Mouse (Mus musculus) layer of hippocampus, adult 9-10 months (tissue): ENCODE measurements around the gene Dda1.
A peak's percentile ranks its signal among the peaks of the same experiment; 100 is the strongest.
"Not testable (repeated sequence)": the region's sequence is repeated elsewhere in the genome, so short reads cannot be mapped to it uniquely, and the experiment has no call there.

Source experiments
- DNase-seq: peaks from one replicate; pipeline ENCODE4 v3.0.0; 2022; ENCODE audit warnings: low spot score

Gene Dda1

DNA sequence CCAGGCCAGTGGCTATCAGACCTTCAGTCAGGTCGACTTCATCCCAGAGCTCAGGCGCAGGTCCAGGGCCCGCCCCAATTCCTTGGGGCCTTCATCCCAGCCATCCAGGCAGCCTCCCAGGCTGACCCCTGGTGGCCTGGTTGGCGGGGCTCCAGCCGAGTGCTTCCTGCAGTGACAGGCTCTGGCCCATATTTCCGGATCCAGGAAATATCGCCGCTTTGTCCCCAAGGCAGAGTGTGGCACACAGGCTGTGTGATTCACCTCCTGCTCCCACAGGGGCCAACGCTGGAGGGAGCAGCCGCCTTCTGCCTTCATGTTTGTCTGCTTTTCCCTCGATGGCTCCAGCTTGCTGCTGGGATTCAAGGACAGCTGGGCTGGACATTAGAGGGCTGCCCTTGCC, 27.5 kb downstream of the Dda1 start:
- no peak for DNase-seq

DNA sequence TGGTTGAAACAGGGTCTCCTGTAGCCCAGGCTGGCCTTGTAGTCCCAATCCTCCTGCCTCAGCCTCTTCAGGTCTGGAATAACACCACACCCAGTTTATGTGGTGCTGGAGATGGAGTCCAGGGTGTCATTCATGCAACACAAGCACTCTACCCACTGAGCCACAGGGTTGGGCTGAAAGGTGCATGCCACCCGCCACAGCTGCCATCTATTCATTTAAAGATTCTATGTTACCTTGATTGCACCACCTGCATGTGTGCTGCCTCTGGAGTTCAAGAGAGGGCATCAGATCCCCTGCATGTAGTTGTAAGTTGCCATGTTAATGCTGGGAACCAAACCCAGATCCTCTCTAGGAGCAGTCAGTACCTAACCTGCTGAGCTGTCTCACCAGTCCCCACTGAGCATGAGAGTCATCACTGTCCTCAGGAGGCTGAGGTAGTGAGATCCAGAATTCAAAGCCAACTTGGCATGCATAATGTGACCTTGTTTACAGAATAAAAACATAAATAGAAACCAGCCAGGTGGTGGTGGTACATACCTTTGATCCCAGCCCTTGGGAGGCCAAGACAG, 28.2 kb downstream of the Dda1 start:
- no peak for DNase-seq

DNA sequence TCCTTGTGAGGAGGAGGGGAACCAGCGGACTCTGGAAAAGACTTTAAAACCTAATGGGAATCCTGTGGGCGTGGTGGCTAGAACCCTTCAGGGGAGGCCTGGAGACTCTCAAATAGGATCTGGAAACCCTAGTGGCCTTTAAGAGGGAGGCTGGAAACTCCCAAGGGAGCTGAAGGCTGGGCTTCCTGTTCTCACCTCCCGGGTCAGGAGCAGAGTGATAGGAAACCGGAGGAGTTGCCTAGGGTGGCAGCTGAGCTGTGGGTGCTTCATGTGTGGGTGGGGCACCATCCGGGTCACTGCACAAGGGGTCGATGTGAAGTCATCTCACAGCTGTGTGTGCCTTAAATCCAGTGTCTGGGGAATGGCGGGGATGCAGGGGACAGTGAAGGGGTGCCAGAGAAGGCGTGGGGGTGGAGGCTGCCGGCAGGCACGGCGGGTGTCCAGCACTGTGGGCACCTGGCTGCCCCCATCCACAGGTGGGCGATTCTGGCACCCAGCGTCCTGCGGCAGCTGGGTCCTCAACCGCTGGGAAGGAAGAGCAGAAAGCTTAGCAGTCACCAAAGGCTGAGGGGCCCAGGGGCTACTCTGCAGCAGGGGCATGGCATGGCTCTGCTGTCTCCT, 29.0 kb downstream of the Dda1 start:
- DNase-seq = no peak

DNA sequence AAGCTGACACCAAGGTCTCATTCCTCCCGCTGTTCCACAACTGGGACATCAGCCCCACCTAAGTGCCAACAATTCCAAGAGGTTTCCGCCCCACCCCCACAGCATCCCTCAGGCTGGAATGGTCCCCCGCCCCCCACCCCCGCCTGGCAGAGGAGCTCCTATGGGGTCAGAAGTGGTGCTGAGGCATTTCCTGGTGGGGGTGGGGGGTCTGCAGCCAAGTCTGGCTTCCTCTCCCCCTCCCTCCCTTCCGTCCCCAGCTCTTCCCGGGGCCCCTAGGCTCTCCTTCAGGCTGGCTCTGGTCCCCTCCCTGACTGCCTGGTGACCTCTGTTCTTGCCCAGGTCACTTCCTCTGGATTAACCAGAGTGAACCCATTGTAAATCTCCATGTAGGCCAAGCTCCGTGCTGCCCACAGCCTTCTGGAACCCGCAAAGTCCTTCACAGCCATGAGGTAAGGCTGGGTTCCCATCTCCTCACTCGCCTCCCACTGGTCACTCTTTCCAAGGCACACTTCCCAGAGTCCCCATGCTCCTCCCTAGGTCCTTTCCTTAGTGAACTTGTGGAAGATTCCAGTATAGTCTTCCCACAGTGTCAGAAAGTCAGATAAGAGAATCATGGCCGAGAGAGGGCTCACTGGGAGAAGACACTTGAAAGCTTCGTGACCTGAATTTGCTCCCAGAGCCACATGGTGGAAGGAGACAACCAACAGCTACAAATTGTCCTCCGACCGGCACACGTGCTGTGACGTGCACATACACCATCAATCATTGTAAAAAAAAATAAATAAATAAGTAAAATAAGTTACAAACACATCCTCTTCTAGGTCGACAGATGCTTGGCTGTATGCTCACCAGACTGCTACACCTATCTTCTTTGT, 30.1 kb downstream of the Dda1 start:
- no peak for DNase-seq

DNA sequence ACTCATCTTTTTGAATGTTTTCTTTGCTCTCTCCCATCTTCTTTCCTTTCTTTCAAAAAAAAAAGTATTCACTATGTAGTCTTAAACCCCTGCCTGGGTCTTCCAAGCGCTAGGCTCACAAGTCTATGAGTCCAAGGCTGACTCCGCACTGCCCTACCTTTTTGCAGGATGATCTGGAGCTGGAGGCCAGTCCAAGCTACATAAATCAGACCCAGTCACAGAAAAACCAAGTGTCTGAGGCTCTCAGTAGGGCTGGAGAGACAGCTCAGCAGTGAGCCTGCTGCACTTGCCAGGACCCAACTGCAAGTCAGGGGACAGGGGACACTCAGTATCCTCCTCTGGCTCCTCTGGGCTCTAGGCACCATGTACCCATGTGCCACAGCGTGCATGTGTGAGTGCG, 35.4 kb downstream of the Dda1 start:
- DNase-seq = no peak

DNA sequence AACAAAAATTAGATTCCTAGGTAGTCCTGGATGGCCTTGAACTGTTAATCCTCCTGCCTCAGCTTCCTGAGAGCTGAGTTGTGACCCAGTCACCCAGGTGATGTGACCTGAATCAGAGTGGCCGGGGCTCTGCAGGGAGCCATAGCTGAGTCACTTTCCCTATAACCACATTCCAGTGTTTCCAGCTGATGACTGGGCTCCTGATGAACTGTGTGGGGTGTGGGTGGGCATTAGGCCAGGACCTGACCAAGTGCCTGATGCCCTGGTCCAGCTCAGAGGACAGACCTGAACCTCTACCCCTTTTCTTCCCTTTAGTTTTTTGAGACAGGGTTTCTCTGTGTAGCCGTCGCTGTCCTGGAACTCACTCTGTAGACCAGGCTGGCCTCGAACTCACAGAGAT, 36.3 kb downstream of the Dda1 start:
- no peak for DNase-seq

DNA sequence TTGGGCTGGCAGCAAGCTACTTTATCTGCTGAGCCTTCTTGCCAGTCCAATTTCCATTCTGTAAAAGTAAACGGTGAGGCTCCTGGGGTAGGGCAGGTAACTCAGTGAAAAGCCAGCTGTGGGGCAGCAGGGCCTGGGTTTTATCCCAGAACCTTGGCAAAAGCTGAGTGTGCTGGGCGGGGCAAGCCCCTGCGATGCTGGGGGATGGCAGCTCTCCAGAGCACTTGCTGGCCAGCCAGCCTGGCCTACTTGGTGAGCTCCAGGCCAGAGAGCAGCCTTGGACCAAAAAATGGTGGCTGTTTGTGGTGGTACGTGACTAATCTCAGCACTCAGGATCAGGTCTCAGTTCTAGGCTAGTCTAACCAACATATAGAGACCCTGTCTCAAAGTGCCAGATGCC, 37.0 kb downstream of the Dda1 start:
- DNase-seq = no peak

DNA sequence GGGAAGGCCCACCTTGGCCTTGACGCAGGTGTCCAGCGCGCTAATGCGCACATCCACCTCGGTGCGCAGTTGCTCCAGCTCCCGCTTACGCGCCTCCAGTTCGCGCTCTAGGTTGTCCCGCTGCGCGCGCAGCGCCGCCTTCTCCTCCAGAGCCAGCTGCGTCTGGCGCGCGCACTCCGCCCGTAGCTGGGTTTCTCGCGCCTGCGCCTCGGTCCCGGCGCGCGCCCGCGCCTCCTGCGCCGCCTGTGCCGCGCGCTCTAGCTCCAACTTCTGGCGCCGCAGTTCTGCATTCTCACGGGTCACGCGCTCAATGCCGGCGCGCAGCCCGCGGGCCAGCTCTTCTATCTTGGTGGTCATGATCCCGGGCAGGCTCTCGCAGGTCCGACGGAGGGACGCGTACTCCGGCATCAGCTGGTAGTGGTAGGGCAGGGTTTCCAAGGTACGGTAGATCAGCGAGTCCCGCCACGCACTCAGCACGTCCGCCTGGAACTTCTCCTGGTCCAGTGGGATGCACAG, 38.6 kb downstream of the Dda1 start:
- no peak for DNase-seq

DNA sequence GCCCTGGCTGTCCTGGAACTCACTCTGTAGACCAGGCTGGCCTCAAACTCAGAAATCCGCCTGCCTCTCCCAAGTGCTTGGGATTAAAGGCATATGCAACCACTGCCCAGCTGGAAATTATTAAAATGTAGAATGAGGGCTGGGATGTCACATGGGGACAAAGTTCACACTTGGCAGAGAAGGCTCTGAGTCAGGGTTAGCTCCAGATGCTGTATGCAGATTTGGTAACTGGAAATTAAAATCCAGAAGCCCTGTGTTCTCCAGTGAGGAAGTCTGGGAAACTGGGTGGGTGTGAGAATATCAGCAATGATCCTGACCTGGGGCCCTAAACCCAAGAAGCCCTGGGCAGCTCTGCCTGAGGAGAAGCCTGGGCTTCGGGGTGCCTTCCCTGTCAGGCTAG, 40.3 kb downstream of the Dda1 start:
- no peak for DNase-seq

DNA sequence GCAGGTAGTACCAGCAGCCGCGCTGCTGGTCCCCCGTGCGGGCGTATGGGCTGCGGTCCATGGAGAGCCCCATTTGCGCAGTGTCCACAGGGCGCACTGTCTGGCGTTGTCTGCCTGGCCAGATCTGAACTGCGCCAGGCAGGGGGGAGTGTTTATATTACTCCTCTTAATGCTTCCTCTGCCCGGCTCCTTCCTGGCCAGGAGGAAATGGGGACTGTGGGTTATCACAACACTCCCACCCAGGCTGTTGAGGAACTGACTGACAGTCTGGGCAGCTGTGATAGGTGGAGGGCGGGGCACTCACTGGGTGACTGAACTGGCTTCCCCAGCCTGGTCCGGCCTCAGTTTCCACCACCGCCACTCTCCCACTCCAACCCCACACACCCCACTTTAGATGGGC, 42.6 kb downstream of the Dda1 start, which contains the start of gene Plvap:
Gene Plvap (minus strand): TSS at position 109 of the 400 bp plus-strand sequence.
- DNase-seq = no peak

DNA sequence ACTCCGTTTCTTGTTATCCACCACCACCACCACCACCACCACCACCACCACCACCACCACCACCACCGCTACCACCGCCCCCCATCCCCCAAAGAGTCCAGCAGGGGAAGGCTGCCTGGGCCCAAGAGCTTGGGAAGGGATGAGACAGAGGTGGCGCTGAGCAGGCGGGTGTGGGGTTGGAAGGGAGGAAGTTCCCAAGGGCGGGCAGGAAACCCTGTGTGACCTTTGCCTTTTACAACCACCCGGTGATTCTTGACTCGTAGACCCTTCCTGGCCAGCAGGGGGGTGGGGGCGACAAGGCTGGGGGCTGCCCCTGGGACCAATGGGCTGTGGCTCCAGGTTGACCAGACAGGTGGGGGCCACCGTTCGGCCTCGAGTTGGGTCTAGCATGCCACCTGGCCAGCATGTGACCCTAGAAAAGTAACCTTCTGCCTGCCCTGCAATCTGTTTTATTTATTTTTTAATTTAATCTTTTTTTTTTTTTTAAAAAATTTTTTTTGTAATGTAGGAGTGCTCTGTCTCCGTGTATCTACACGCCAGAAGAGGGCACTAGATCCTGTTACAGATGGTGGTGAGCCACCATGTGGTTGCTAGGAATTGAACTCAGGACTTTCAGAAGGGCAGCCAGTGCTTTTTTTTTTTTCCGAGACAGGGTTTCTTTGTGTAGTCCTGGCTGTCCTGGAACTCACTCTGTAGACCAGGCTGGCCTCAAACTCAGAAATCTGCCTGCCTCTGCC, 44.2 kb downstream of the Dda1 start:
- no peak for DNase-seq

DNA sequence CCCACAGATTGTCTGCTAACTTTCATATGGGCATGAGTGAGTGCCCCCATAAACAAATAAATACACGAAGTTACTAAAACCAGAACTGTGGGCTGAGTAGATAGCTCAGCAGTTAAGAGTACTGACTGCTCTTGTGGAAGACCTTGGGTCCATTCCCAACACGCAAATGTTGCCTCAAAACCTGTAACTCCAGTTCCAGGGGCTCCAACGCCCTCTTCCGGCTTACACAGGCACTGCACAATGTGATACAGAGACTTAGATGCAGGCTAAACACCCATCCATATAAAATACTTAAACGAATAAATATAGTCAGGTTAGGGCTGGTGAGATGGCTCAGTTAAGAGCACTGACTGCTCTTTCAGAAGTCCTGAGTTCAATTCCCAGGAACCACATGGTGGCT, 46.0 kb downstream of the Dda1 start:
- DNase-seq = no peak

DNA sequence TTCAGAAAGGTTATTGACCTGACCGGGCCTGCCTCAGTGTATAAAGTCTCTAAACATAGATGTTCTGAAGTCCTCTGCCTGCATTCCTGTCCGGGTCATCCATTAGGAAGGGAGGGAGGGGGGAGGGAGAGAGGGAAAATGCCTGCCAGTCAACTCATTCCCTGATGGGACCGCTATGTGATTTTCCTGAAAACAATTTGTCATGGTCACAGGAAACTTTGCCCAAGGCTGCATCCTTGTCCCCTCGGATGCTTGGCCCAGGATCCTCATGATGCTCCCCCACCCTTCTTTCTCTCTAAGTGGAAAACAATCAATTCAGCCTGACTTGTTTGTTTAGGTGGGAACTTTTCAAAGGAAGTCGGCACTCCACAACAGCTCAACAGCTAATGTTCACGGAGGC, 47.8 kb downstream of the Dda1 start:
- no peak for DNase-seq

DNA sequence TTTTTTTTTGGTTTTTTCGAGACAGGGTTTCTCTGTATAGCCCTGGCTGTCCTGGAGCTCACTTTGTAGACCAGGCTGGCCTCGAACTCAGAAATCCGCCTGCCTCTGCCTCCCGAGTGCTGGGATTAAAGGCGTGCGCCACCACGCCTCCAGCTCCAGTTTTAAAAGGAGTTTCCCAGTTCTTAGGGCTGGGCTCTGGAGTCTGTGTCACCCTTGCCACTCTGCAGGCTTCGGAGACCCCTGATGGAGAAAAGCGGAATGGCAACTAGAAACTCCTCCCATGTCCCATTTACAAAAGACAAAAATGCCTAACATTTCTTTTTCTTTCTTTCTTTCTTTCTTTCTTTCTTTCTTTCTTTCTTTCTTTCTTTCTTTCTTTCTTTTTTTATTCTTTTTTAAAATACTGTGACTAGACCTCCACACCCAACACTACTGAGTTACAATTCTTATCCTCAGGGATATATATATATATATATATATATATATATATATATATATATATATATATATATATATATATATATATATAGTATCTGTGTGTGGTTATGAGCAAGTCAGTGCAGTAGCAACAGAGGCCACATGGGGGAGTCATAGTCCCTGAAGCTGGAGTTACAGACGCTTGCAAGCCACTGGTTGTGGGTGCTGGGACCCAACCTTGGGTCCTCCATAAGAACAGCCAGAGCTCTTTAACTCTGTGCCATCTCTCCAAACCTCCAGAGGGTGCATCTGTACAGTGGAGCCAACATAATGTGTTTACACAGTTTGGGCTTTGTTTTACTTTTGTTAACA, 50.2 kb downstream of the Dda1 start:
- DNase-seq = not testable (repeated sequence)

DNA sequence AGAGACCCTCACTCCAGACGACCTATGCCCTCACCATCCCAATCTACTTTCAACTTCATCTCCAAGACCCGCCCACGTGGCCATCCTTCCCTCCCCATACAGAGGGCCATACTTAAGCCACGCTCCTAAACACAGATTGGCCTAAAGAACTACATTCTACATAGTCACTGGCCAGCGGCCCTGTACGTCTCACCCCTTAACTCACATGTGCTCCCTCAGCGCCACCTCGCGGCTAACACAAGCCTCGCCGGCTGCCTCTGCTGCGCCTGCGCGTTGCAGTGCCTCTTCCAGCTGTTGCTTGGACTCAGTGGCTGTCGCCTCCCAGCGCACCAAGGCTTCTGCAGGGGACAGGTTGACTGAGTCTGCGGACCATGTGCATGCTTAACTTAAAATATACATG, 52.6 kb downstream of the Dda1 start:
- peak; percentile 90 for DNase-seq

DNA sequence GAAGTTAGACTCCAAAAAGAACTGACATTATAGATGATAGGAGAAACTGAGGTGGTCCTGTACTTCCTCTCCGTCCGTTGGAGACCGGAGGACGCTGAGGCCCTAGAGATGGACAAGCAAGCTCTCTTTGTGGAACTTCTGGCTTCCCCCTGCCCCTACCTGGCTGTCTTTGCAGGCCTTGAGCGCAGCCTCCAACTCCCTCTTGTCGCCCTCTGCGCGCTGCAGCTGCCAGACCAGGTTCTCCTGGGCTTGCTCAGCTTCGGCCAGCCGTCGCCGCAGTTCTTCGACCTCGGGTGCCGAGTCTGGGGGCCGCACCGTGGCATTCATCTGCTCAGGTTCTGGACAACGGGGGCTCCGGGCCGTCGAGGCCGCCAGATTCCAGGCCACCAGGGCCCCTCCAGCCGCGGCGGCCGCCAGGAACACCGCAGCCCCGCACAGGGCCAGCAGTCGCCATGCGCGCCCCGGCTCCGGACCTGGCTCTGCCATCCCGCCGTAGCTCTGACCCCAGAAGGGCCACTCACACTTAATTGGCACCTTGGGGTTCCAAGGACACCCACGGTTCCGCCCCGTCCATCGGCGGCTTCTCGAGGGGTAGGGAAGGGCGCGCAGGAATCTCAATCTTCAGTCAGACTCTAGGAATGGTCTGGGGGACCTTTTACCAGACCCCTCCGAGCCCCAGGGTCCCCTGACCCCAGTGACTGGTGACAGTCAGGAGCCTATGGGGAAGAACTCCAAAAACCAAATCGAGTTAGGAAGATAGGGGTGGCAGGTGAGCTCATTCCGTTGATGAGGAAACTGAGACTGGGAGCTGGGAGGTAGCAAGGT, 56.4 kb downstream of the Dda1 start, which contains the start of gene Ccdc194:
Gene Ccdc194 (minus strand): TSS at position 486 of the 825 bp plus-strand sequence.
- DNase-seq = no peak
